Mouse (Mus musculus) kidney, embryonic 15.5 days (tissue): ENCODE measurements around the gene Acot3. TPM values are rescaled to one million over a fixed set of nuclear protein-coding genes. Genes with fewer than 3 reads are reported as not detected.
"Not testable (repeated sequence)": the region's sequence is repeated elsewhere in the genome, so short reads cannot be mapped to it uniquely, and the experiment has no call there.

ENCODE experiments used
- ATAC-seq: fragments of 200-750 bp; cut with Nextera tagmentation; replicated peaks from 2 replicates; pipeline ENCODE4 v1.8.0; 2017; ENCODE audit warnings: moderate TSS enrichment; ENCODE audit not compliant: low FRiP score
- H3K27ac ChIP-seq: fragments of 300-500 bp; sonication (generic); 2 replicates; pipeline ENCODE4 v1.5.1; 2015; ENCODE audit warnings: mild to moderate bottlenecking, inconsistent platforms
- H3K27me3 ChIP-seq: fragments of 300-500 bp; sonication (generic); 2 replicates; pipeline ENCODE4 v1.6.1; 2015; ENCODE audit warnings: inconsistent platforms
- H3K36me3 ChIP-seq: fragments of 300-500 bp; sonication (generic); 2 replicates; pipeline ENCODE4 v1.6.1; 2015; ENCODE audit warnings: inconsistent platforms
- H3K4me1 ChIP-seq: fragments of 300-500 bp; sonication (generic); 2 replicates; pipeline ENCODE4 v1.6.1; 2015; ENCODE audit warnings: inconsistent platforms
- H3K4me2 ChIP-seq: fragments of 300-500 bp; sonication (generic); 2 replicates; pipeline ENCODE4 v1.6.1; 2015; ENCODE audit warnings: moderate library complexity, mild to moderate bottlenecking, inconsistent platforms
- H3K4me3 ChIP-seq: fragments of 300-500 bp; sonication (generic); replicated peaks from 2 replicates; pipeline ENCODE4 v1.5.1; 2015; ENCODE audit warnings: mild to moderate bottlenecking, inconsistent platforms
- H3K9ac ChIP-seq: fragments of 300-500 bp; sonication (generic); 2 replicates; pipeline ENCODE4 v1.6.1; 2015; ENCODE audit warnings: mild to moderate bottlenecking, inconsistent platforms
- H3K9me3 ChIP-seq: fragments of 300-500 bp; sonication (generic); replicated peaks from 2 replicates; pipeline ENCODE4 v1.6.1; 2016; ENCODE audit warnings: inconsistent platforms
- WGBS: fragments of 180-500 bp; shearing (Covaris S2); methylation state at CpG from one replicate; pipeline ENCODE4 v1.1.7; 2015; ENCODE audit warnings: mixed read lengths; 5-methylcytosine and 5-hydroxymethylcytosine counted together
- polyA plus RNA-seq: library from polyadenylated mRNA; unstranded; fragments of >200 nt; fragmentation: Nextera tagmentation; extraction: Ambion mirVana; gene quantifications from 2 replicates; pipeline ENCODE4 v1.2.1, GENCODE M21; 2015

Acot3 gene
- polyA plus RNA-seq, 1 experiment from 2014 or later, result 2.4 TPM

- Histone ChIP-seq H3K27me3 (no peaks in the 10 kb centered on the region), H3K9me3 (no peaks in the 10 kb centered on the region), H3K9ac (no peak overlapping the region), H3K4me2 (no peak overlapping the region), H3K27ac (no peak overlapping the region), H3K36me3 (no peaks in the 10 kb centered on the region), H3K4me3 (no peak overlapping the region), H3K4me1 (0 out of 2 replicates have a peak, but pooled peaks cover 3% of the 10 kb centered on the region)
- 80% methylated on average over 9 of the region's 9 CpGs for WGBS
- ATAC-seq, result no peak
Observed at GRCm38 (mm10) chr12:84023052-84023745, 28.7 kb upstream of the Acot3 start.

GRCm38 (mm10) chr12:84025888-84026287 lies 26.1 kb upstream of the Acot3 start:
- no peaks in the 10 kb centered on the region for H3K36me3 ChIP-seq
- no peak for ATAC-seq
- H3K9me3 ChIP-seq, result no peaks in the 10 kb centered on the region
- no peaks in the 10 kb centered on the region for H3K4me1 ChIP-seq
- no peaks in the 10 kb centered on the region for H3K27me3 ChIP-seq
- no peak overlapping the region for H3K27ac ChIP-seq
- WGBS, result 74% methylated on average over 7 of the region's 7 CpGs
- no peak overlapping the region for H3K4me2 ChIP-seq
- H3K9ac ChIP-seq, result no peak overlapping the region
- H3K4me3 ChIP-seq, result no peak overlapping the region

- not testable (repeated sequence) for H3K4me1 ChIP-seq, H3K27me3 ChIP-seq, ATAC-seq, H3K4me2 ChIP-seq, H3K27ac ChIP-seq, H3K36me3 ChIP-seq, H3K9ac ChIP-seq, H3K9me3 ChIP-seq, H3K4me3 ChIP-seq
- 62% methylated on average over 3 of the region's 3 CpGs for WGBS
Observed at GRCm38 (mm10) chr12:84028328-84028727, 23.6 kb upstream of the Acot3 start.

- not testable (repeated sequence) for H3K4me2 ChIP-seq, ATAC-seq, H3K4me1 ChIP-seq, H3K27me3 ChIP-seq, H3K9me3 ChIP-seq, H3K36me3 ChIP-seq, H3K27ac ChIP-seq, H3K4me3 ChIP-seq, H3K9ac ChIP-seq
- 100% methylated on average over 1 of the region's 1 CpGs for WGBS
Observed at GRCm38 (mm10) chr12:84029043-84029442, 22.9 kb upstream of the Acot3 start.

- Histone ChIP-seq H3K36me3 (no peaks in the 10 kb centered on the region), H3K4me3 (no peak overlapping the region), H3K4me2 (no peak overlapping the region), H3K27me3 (no peaks in the 10 kb centered on the region), H3K4me1 (no peaks in the 10 kb centered on the region), H3K27ac (no peak overlapping the region), H3K9ac (no peak overlapping the region), H3K9me3 (no peaks in the 10 kb centered on the region)
- 68% methylated on average over 4 of the region's 4 CpGs for WGBS
- ATAC-seq, result peak; percentile 70; the same call in 1 of the 2 replicates
Observed at GRCm38 (mm10) chr12:84030659-84031332, 21.1 kb upstream of the Acot3 start.

- Histone ChIP-seq H3K4me2 (no peak overlapping the region), H3K9me3 (no peaks in the 10 kb centered on the region), H3K9ac (no peak overlapping the region), H3K4me1 (no peaks in the 10 kb centered on the region), H3K27me3 (peaks cover 5% of the 10 kb centered on the region; the same call in 1 of the 2 replicates), H3K36me3 (no peaks in the 10 kb centered on the region), H3K27ac (no peak overlapping the region), H3K4me3 (no peak overlapping the region)
- 84% methylated on average over 4 of the region's 4 CpGs for WGBS
- ATAC-seq, result no peak
Observed at GRCm38 (mm10) chr12:84032854-84033253, 19.1 kb upstream of the Acot3 start.

GRCm38 (mm10) chr12:84033302-84033701 lies 18.6 kb upstream of the Acot3 start:
- not testable (repeated sequence) for H3K36me3 ChIP-seq, H3K4me1 ChIP-seq, H3K4me3 ChIP-seq, ATAC-seq, H3K9me3 ChIP-seq, H3K27me3 ChIP-seq, H3K9ac ChIP-seq, H3K27ac ChIP-seq, H3K4me2 ChIP-seq
- 70% methylated on average over 2 of the region's 2 CpGs for WGBS

GRCm38 (mm10) chr12:84034108-84034507 lies 17.8 kb upstream of the Acot3 start:
- Histone ChIP-seq H3K9ac (no peak overlapping the region), H3K27ac (no peak overlapping the region), H3K4me3 (no peak overlapping the region), H3K4me1 (peaks cover 3% of the 10 kb centered on the region; the same call in 1 of the 2 replicates), H3K36me3 (no peaks in the 10 kb centered on the region), H3K27me3 (peaks cover 5% of the 10 kb centered on the region; the same call in 1 of the 2 replicates), H3K9me3 (no peaks in the 10 kb centered on the region), H3K4me2 (no peak overlapping the region)
- WGBS, result 22% methylated on average over 4 of the region's 4 CpGs
- no peak for ATAC-seq

GRCm38 (mm10) chr12:84038241-84038640 lies 13.7 kb upstream of the Acot3 start, which contains the start of gene Acot4:
Gene Acot4, plus strand, starts transcription at chr12:84038379.
- not testable (repeated sequence) for H3K27ac ChIP-seq, H3K9me3 ChIP-seq, H3K4me1 ChIP-seq, H3K27me3 ChIP-seq, H3K36me3 ChIP-seq
- Histone ChIP-seq H3K4me2 (peak within 1 kb of the TSS; percentile 75), H3K4me3 (peak within 1 kb of the TSS; percentile 51), H3K9ac (peak within 1 kb of the TSS; percentile 52)
- ATAC-seq, result peak; percentile 42; the same call in 1 of the 2 replicates
- 9% methylated on average over 32 of the region's 32 CpGs for WGBS

GRCm38 (mm10) chr12:84038691-84039111 lies 13.2 kb upstream of the Acot3 start, which contains the start of gene Gm49366:
Gene Gm49366, plus strand, starts transcription at chr12:84038935.
- Histone ChIP-seq H3K4me3 (peak within 1 kb of the TSS; percentile 51), H3K4me2 (peak within 1 kb of the TSS; percentile 75), H3K9ac (peak within 1 kb of the TSS; percentile 52)
- H3K27ac ChIP-seq, H3K27me3 ChIP-seq, H3K4me1 ChIP-seq, H3K9me3 ChIP-seq, H3K36me3 ChIP-seq: not testable (repeated sequence)
- WGBS, result 5% methylated on average over 39 of the region's 39 CpGs
- peak; percentile 75 for ATAC-seq

- H3K4me1 ChIP-seq, result peaks cover 3% of the 10 kb centered on the region; the same call in 1 of the 2 replicates
- no peaks in the 10 kb centered on the region for H3K36me3 ChIP-seq
- no peak overlapping the region for H3K4me2 ChIP-seq
- peaks cover 5% of the 10 kb centered on the region; the same call in 1 of the 2 replicates for H3K27me3 ChIP-seq
- peaks cover 4% of the 10 kb centered on the region; the same call in 1 of the 2 replicates for H3K9me3 ChIP-seq
- no peak overlapping the region for H3K9ac ChIP-seq
- no peak overlapping the region for H3K4me3 ChIP-seq
- peak overlapping the region; percentile 59 for H3K27ac ChIP-seq
- 0 out of 2 replicates have a peak, but pooled peaks have one; percentile 19 for ATAC-seq
- 73% methylated on average over 5 of the region's 5 CpGs for WGBS
Observed at GRCm38 (mm10) chr12:84042248-84042647, 9.7 kb upstream of the Acot3 start.

GRCm38 (mm10) chr12:84044045-84044444 lies 7.9 kb upstream of the Acot3 start:
- Histone ChIP-seq H3K4me1 (no peaks in the 10 kb centered on the region), H3K36me3 (no peaks in the 10 kb centered on the region), H3K9ac (no peak overlapping the region), H3K4me2 (no peak overlapping the region), H3K4me3 (no peak overlapping the region), H3K9me3 (peaks cover 14% of the 10 kb centered on the region), H3K27ac (no peak overlapping the region), H3K27me3 (no peaks in the 10 kb centered on the region)
- no peak for ATAC-seq
- WGBS, result 71% methylated on average over 2 of the region's 2 CpGs
